In genomic region chr9:61596410-61597108, GRCm38 (mm10) we compare ENCODE assay signal across 11 mouse cellular contexts.
DNase-seq lines count a peak whose midpoint lies in the region; ATAC-seq and TF ChIP-seq lines count a peak whose summit lies in the region.
"Had no signal": no experiment of that assay in that cellular context is flagged by ENCODE, and none has a peak within 500 bp of the region (broad histone marks: within the 10 kb centered on the region; RNA-seq: fewer than 3 reads in every experiment).

No protein-coding gene starts in this region.

- TF ChIP-seq CTCF in brain, embryonic 14.5 days (IDR thresholded peaks at IDR 0.05; ENCODE audit: borderline replicate concordance, extremely low read depth, insufficient read depth, insufficient read length): no peak

- no peak overlapping the region for H3K4me3 ChIP-seq in heart, embryonic 11.5 days (ENCODE audit: low read depth, low read length)
- no peak overlapping the region for H3K4me3 ChIP-seq in embryonic facial prominence, embryonic 12.5 days
- no peak overlapping the region for H3K4me3 ChIP-seq in lung, embryonic 16.5 days (ENCODE audit: low read length)
- H3K4me3 ChIP-seq: limb, embryonic 13.5 days had no signal

- intact Hi-C loops in heart, postnatal 14 days (cut with DNase I): no loop called here

- no peaks in the 10 kb centered on the region for H3K9me3 ChIP-seq in heart, embryonic 11.5 days (replicated peaks; ENCODE audit: control insufficient read depth, low read length)
- H3K9me3 ChIP-seq in embryonic facial prominence, embryonic 12.5 days: no peaks in the 10 kb centered on the region
- H3K9me3 ChIP-seq in lung, embryonic 16.5 days (ENCODE audit: control insufficient read depth, low read length): no peaks in the 10 kb centered on the region
- H3K9me3 ChIP-seq: limb, embryonic 13.5 days had no signal

- peaks cover 10% of the 10 kb centered on the region for H3K4me1 ChIP-seq in heart, embryonic 11.5 days (ENCODE audit: control insufficient read depth, insufficient read depth, low read length)
- H3K4me1 ChIP-seq in embryonic facial prominence, embryonic 12.5 days: peaks cover 29% of the 10 kb centered on the region
- H3K4me1 ChIP-seq in lung, embryonic 16.5 days (replicated peaks; ENCODE audit: control insufficient read depth, insufficient read depth, low read length): peaks cover 10% of the 10 kb centered on the region

- H3K27ac ChIP-seq in heart, embryonic 11.5 days (ENCODE audit: low read depth, low read length): no peak overlapping the region
- peak overlapping the region; percentile 51; the same call in 1 of the 2 replicates for H3K27ac ChIP-seq in embryonic facial prominence, embryonic 12.5 days
- no peak overlapping the region for H3K27ac ChIP-seq in lung, embryonic 16.5 days (ENCODE audit: low read length)
- H3K27ac ChIP-seq: limb, embryonic 13.5 days had no signal

- TF ChIP-seq POLR2A in brain, embryonic 14.5 days (IDR thresholded peaks at IDR 0.05; ENCODE audit: borderline replicate concordance, extremely low read depth, insufficient read depth, insufficient read length, poor library complexity, severe bottlenecking): no peak

- peaks cover 10% of the 10 kb centered on the region for H3K27me3 ChIP-seq in heart, embryonic 11.5 days (ENCODE audit: control insufficient read depth, insufficient read depth, low read length)
- H3K27me3 ChIP-seq in embryonic facial prominence, embryonic 12.5 days: no peaks in the 10 kb centered on the region; the same call in 1 of the 2 replicates
- H3K27me3 ChIP-seq in lung, embryonic 16.5 days (ENCODE audit: control insufficient read depth, insufficient read depth, low read depth, low read length): no peaks in the 10 kb centered on the region
- H3K27me3 ChIP-seq: limb, embryonic 13.5 days; Patski had no signal

- no peak overlapping the region for H3K9ac ChIP-seq in heart, embryonic 11.5 days (ENCODE audit: low read depth, low read length)
- no peak overlapping the region for H3K9ac ChIP-seq in embryonic facial prominence, embryonic 12.5 days
- H3K9ac ChIP-seq in lung, embryonic 16.5 days (ENCODE audit: low read length): no peak overlapping the region
- H3K9ac ChIP-seq: limb, embryonic 13.5 days had no signal

- 40% methylated on average over 17 of the region's 17 CpGs for WGBS in heart, embryonic 11.5 days (ENCODE audit: insufficient replicate concordance)
- 35% methylated on average over 17 of the region's 17 CpGs for WGBS in embryonic facial prominence, embryonic 12.5 days
- 10% methylated on average over 17 of the region's 17 CpGs for WGBS in lung, embryonic 16.5 days

- no peaks in the 10 kb centered on the region for H3K36me3 ChIP-seq in heart, embryonic 11.5 days (ENCODE audit: control insufficient read depth, insufficient read depth, low read length)
- no peaks in the 10 kb centered on the region for H3K36me3 ChIP-seq in embryonic facial prominence, embryonic 12.5 days
- H3K36me3 ChIP-seq in lung, embryonic 16.5 days (ENCODE audit: control insufficient read depth, insufficient read depth, low read length): no peaks in the 10 kb centered on the region
- H3K36me3 ChIP-seq: limb, embryonic 13.5 days had no signal

- H3K4me2 ChIP-seq in heart, embryonic 11.5 days: 0 out of 2 replicates have a peak overlapping the region, but pooled peaks have one; percentile 21
- H3K4me2 ChIP-seq in embryonic facial prominence, embryonic 12.5 days (replicated peaks): no peak overlapping the region
- no peak overlapping the region for H3K4me2 ChIP-seq in lung, embryonic 16.5 days (ENCODE audit: low read depth, low read length)
- H3K4me2 ChIP-seq: limb, embryonic 13.5 days had no signal

- ATAC-seq in heart, embryonic 11.5 days (replicated peaks; ENCODE audit: insufficient number of reproducible peaks, low FRiP score, low TSS enrichment): no peak
- ATAC-seq in embryonic facial prominence, embryonic 12.5 days (ENCODE audit: insufficient number of reproducible peaks, insufficient read depth, low FRiP score, low TSS enrichment): no peak
- ATAC-seq in lung, embryonic 16.5 days (ENCODE audit: low read depth): peak; percentile 60
- no peak for ATAC-seq in erythroblast, adult 5-6 weeks (replicated peaks; ENCODE audit: low FRiP score, poor library complexity, severe bottlenecking)
- ATAC-seq: Patski had no signal

- DNase-seq in heart, postnatal 14 days: no peak
- DNase-seq in brain, embryonic 14.5 days (ENCODE audit: low read depth): peak; percentile 66
- no peak for DNase-seq in gastrocnemius, adult 18-20 months (ENCODE audit: low spot score)
- no peak for DNase-seq in thymus, postnatal 25 days
- DNase-seq: cerebellum, adult 9-11 months had no signal
